18 mouse cellular contexts compared by ENCODE assay signal in the genomic region with DNA sequence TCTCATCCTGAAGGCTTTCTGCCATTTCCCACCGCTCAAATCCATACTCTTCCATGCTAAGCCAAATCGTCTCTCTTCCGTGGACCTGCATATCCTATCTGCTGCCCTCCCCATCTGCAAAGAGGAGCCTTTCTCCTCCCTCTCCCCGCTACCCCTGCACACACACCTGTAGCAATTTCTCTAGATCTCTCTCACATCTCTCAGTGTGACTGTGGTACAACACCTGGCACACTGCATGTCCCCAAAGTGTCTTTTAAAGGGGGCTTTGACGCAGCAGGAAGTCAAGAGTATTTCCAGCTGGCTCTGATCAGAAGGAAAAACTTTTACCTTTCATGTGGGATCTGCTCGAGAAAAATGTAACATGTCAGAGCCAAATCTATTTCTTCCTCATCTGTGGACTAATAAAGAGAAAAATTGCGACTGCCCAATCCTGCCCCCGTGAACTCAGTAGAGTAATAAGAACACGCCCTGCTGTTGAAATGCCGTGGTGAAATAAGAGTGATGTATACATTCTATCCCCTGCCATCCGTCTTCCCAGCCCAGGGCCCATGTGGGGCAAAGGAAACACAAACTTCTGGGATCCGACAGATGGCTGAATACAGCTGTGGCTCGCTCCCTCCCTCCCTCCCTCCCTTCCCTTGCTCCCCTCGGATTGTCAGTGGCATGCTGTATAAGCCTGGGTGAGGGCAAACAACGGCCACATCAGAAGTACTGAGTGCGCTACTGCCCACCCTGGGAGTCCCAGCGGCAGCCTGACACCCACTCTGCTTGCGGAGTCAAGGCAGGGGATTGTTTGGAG. TPM values are rescaled to one million over a fixed set of nuclear protein-coding genes. Genes with fewer than 3 reads are reported as not detected.
A peak's percentile ranks its signal among the peaks of the same experiment; 100 is the strongest.
DNase-seq lines count a peak whose midpoint lies in the region; ATAC-seq and TF ChIP-seq lines count a peak whose summit lies in the region.
"Had no signal": no experiment of that assay in that cellular context is flagged by ENCODE, and none has a peak within 500 bp of the region (broad histone marks: within the 10 kb centered on the region; RNA-seq: fewer than 3 reads in every experiment).

No protein-coding gene starts in this region.

- no peaks in the 10 kb centered on the region for H3K27me3 ChIP-seq in liver, embryonic 11.5 days (replicated peaks; ENCODE audit: control insufficient read depth, insufficient read depth, low read length)
- 0 out of 2 replicates have a peak, but pooled peaks cover 3% of the 10 kb centered on the region for H3K27me3 ChIP-seq in liver, embryonic 12.5 days (replicated peaks)
- no peaks in the 10 kb centered on the region for H3K27me3 ChIP-seq in stomach, embryonic 14.5 days (ENCODE audit: control insufficient read depth, insufficient read depth, low read length)
- no peaks in the 10 kb centered on the region for H3K27me3 ChIP-seq in stomach, postnatal 0 days (ENCODE audit: control insufficient read depth, insufficient read depth, low read length)
- H3K27me3 ChIP-seq: embryonic facial prominence, embryonic 15.5 days; forebrain, embryonic 12.5 days; midbrain, embryonic 13.5 days had no signal

- DNase-seq in liver, embryonic 11.5 days (ENCODE audit: low spot score) = peak; percentile 20
- DNase-seq in stomach, postnatal 0 days (ENCODE audit: low spot score) = no peak
- peak; percentile 89 for DNase-seq in thymus, postnatal 0 days (ENCODE audit: low spot score)
- no peak for DNase-seq in kidney, postnatal 4 days
- DNase-seq: cerebellum, adult 9-11 months; gastrocnemius, postnatal 25 days; kidney, adult 9 months; kidney, postnatal 36 days; layer of hippocampus, postnatal 36 days had no signal

- no peaks in the 10 kb centered on the region for H3K9me3 ChIP-seq in liver, embryonic 11.5 days (ENCODE audit: control insufficient read depth, low read length)
- H3K9me3 ChIP-seq in liver, embryonic 12.5 days (replicated peaks) = no peaks in the 10 kb centered on the region
- H3K9me3 ChIP-seq in stomach, embryonic 14.5 days (ENCODE audit: control insufficient read depth, low read depth, low read length) = no peaks in the 10 kb centered on the region
- no peaks in the 10 kb centered on the region for H3K9me3 ChIP-seq in stomach, postnatal 0 days (ENCODE audit: control insufficient read depth, low read length)
- H3K9me3 ChIP-seq: embryonic facial prominence, embryonic 15.5 days; forebrain, embryonic 12.5 days; midbrain, embryonic 13.5 days had no signal

- H3K9ac ChIP-seq in liver, embryonic 11.5 days (ENCODE audit: low read depth, low read length) = no peak overlapping the region
- H3K9ac ChIP-seq in liver, embryonic 12.5 days = no peak overlapping the region
- no peak overlapping the region for H3K9ac ChIP-seq in stomach, embryonic 14.5 days (replicated peaks; ENCODE audit: low read depth, low read length)
- no peak overlapping the region for H3K9ac ChIP-seq in stomach, postnatal 0 days (ENCODE audit: low read length)
- H3K9ac ChIP-seq: embryonic facial prominence, embryonic 15.5 days; forebrain, embryonic 12.5 days; liver, embryonic 14.5 days; midbrain, embryonic 13.5 days had no signal

- H3K4me3 ChIP-seq in liver, embryonic 11.5 days (ENCODE audit: low read depth, low read length) = no peak overlapping the region
- no peak overlapping the region for H3K4me3 ChIP-seq in liver, embryonic 12.5 days
- no peak overlapping the region for H3K4me3 ChIP-seq in stomach, embryonic 14.5 days (ENCODE audit: low read depth, low read length)
- H3K4me3 ChIP-seq in stomach, postnatal 0 days (ENCODE audit: low read depth, low read length) = no peak overlapping the region
- H3K4me3 ChIP-seq: embryonic facial prominence, embryonic 15.5 days; forebrain, embryonic 12.5 days; midbrain, embryonic 13.5 days; myocyte had no signal

- no peak for ATAC-seq in liver, embryonic 11.5 days (replicated peaks; ENCODE audit: low FRiP score)
- no peak for ATAC-seq in liver, embryonic 12.5 days
- no peak for ATAC-seq in stomach, embryonic 14.5 days (ENCODE audit: insufficient number of reproducible peaks, insufficient read depth, low FRiP score, low read depth)
- no peak for ATAC-seq in stomach, postnatal 0 days (ENCODE audit: low FRiP score, low TSS enrichment)
- ATAC-seq in inflammation-experienced regulatory T-cells, adult 6 months = no peak
- ATAC-seq: hindbrain, embryonic 16.5 days; midbrain, embryonic 13.5 days had no signal

- TF ChIP-seq CTCF in stomach, postnatal 0 days (IDR thresholded peaks at IDR 0.05; ENCODE audit: low read depth) = no peak

- no peak overlapping the region for H3K27ac ChIP-seq in liver, embryonic 11.5 days (ENCODE audit: low read depth, low read length)
- H3K27ac ChIP-seq in liver, embryonic 12.5 days = no peak overlapping the region
- 0 out of 2 replicates have a peak overlapping the region, but pooled peaks have one; percentile 7 for H3K27ac ChIP-seq in stomach, embryonic 14.5 days (ENCODE audit: low read length)
- H3K27ac ChIP-seq in stomach, postnatal 0 days (replicated peaks) = no peak overlapping the region
- H3K27ac ChIP-seq: embryonic facial prominence, embryonic 15.5 days; forebrain, embryonic 12.5 days; liver, embryonic 14.5 days; midbrain, embryonic 13.5 days had no signal

- no peak for TF ChIP-seq EP300 in stomach, postnatal 0 days (optimal IDR thresholded peaks at IDR 0.05)

- H3K36me3 ChIP-seq in liver, embryonic 11.5 days (ENCODE audit: control insufficient read depth, insufficient read depth, low read length) = no peaks in the 10 kb centered on the region
- H3K36me3 ChIP-seq in liver, embryonic 12.5 days = no peaks in the 10 kb centered on the region
- no peaks in the 10 kb centered on the region for H3K36me3 ChIP-seq in stomach, embryonic 14.5 days (ENCODE audit: control insufficient read depth, insufficient read depth, low read length)
- H3K36me3 ChIP-seq in stomach, postnatal 0 days (ENCODE audit: control insufficient read depth, insufficient read depth, low read length) = no peaks in the 10 kb centered on the region
- H3K36me3 ChIP-seq: embryonic facial prominence, embryonic 15.5 days; forebrain, embryonic 12.5 days; midbrain, embryonic 13.5 days had no signal

- WGBS in liver, embryonic 11.5 days = 71% methylated on average over 18 of the region's 18 CpGs
- 69% methylated on average over 18 of the region's 18 CpGs for WGBS in liver, embryonic 12.5 days (ENCODE audit: insufficient replicate concordance)
- WGBS in stomach, embryonic 14.5 days = 29% methylated on average over 18 of the region's 18 CpGs
- 29% methylated on average over 18 of the region's 18 CpGs for WGBS in stomach, postnatal 0 days

- no peaks in the 10 kb centered on the region for H3K4me1 ChIP-seq in liver, embryonic 11.5 days (replicated peaks; ENCODE audit: control insufficient read depth, insufficient read depth, low read length)
- H3K4me1 ChIP-seq in liver, embryonic 12.5 days = no peaks in the 10 kb centered on the region
- 0 out of 2 replicates have a peak, but pooled peaks cover 5% of the 10 kb centered on the region for H3K4me1 ChIP-seq in stomach, embryonic 14.5 days (ENCODE audit: control insufficient read depth, insufficient read depth, low read length)
- no peaks in the 10 kb centered on the region for H3K4me1 ChIP-seq in stomach, postnatal 0 days (replicated peaks; ENCODE audit: control insufficient read depth, insufficient read depth)
- H3K4me1 ChIP-seq: forebrain, embryonic 12.5 days; midbrain, embryonic 13.5 days had no signal

- no peak overlapping the region for H3K4me2 ChIP-seq in liver, embryonic 11.5 days
- no peak overlapping the region for H3K4me2 ChIP-seq in liver, embryonic 12.5 days
- H3K4me2 ChIP-seq in stomach, embryonic 14.5 days (replicated peaks; ENCODE audit: low read depth, low read length) = no peak overlapping the region
- no peak overlapping the region for H3K4me2 ChIP-seq in stomach, postnatal 0 days (replicated peaks; ENCODE audit: low read depth)
- H3K4me2 ChIP-seq: embryonic facial prominence, embryonic 15.5 days; forebrain, embryonic 12.5 days; midbrain, embryonic 13.5 days had no signal

RNA-seq across cellular contexts. Expression of gene Znrf2, which starts 12.5 kb away (rescaled TPM):
- polyA plus RNA-seq in liver, embryonic 11.5 days (2014; fragmentation: Nextera tagmentation; extraction: Ambion mirVana) = 3.9 and 4.1 TPM in 2 replicates
- 2.9 and 3.2 TPM in 2 replicates for polyA plus RNA-seq in liver, embryonic 12.5 days (2016; fragmentation: Nextera tagmentation; extraction: Ambion mirVana)
- 5.8 and 6.0 TPM in 2 replicates for polyA plus RNA-seq in stomach, embryonic 14.5 days (2014; fragmentation: Nextera tagmentation; extraction: Ambion mirVana)
- polyA plus RNA-seq in stomach, postnatal 0 days (2015; fragmentation: Nextera tagmentation; extraction: Ambion mirVana) = 4.5 and 5.2 TPM in 2 replicates
- polyA plus RNA-seq in thymus, postnatal 0 days (2015; fragmentation: Nextera tagmentation; extraction: Ambion mirVana) = 14.9 and 20.8 TPM in 2 replicates
- 10 to 100 TPM; 22.3 to 28.7 (median 23.7) TPM for polyA plus RNA-seq in inflammation-experienced regulatory T-cells, adult 6 months (2017; shearing (Covaris generic))

Comparison
In these comparisons a context has a peak if more than half of its experiments do, and no peak if none do; other contexts are left out.
1. DNase-seq: peak in liver, embryonic 11.5 days (single experiment) and thymus, postnatal 0 days (single experiment); none in stomach, postnatal 0 days (single experiment) and kidney, postnatal 4 days (0 of 2).